Mouse (Mus musculus) bone marrow, adult 2 months (tissue): ENCODE results near the gene Syvn1.

Experiments
- CTCF ChIP-seq: fragments of 200-500 bp; IDR thresholded peaks from 2 replicates; pipeline ENCODE4 v1.5.1; 2011; ENCODE audit warnings: low read length, control low read depth; ENCODE audit not compliant: control insufficient read depth, insufficient read depth
- POLR2A ChIP-seq: fragments of 200-500 bp; IDR thresholded peaks from 2 replicates; pipeline ENCODE4 v1.6.1; 2011; ENCODE audit warnings: low read depth, mild to moderate bottlenecking, control low read depth, low read length, borderline replicate concordance; ENCODE audit not compliant: control insufficient read depth

DNA sequence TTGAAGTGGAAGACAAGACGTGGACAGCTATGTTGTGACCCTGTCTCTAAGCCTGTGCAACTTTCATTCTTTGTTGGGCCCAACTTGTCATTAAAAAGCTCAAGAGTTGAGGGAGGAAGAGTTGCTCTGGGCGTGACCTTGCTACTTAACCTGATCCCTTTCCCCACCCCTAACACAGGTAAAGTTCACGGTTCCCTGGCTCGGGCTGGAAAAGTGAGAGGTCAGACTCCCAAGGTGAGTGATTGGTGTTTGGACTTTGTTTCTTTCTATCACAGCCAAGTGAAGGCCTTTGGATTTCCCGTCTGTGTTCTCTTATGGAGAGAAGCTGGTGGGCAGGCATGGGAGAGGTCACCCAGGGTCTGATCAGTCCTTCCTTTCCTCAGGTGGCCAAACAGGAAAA lies 12.6 kb downstream of the Syvn1 start:
- TF ChIP-seq POLR2A (no peak), CTCF (no peak)
